28 mouse cellular contexts compared by ENCODE assay signal in the genomic region with DNA sequence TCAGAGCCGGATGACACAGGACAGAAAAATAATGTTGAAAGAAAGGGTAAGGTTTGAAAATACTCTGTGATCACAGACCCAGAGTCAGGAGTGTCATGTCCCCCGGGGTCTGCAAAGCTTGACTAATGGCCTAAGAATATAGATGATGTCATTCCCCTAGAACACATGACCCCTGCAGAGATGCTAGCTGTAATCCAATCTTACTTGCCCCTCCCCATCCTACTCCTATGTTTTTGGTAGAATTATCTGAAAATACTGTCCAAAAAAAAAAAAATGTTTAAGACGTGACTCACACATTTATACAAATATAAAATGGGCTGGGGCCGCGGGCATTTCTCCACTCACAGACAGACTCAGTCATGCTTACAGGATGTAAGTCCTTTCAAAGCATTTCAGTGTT.
A peak's percentile ranks its signal among the peaks of the same experiment; 100 is the strongest.
DNase-seq lines count a peak whose midpoint lies in the region; ATAC-seq and TF ChIP-seq lines count a peak whose summit lies in the region.
"Had no signal": no experiment of that assay in that cellular context is flagged by ENCODE, and none has a peak within 500 bp of the region (broad histone marks: within the 10 kb centered on the region; RNA-seq: fewer than 3 reads in every experiment).

No protein-coding gene starts in this region.

- H3K9me3 ChIP-seq in hindbrain, embryonic 11.5 days (ENCODE audit: control insufficient read depth, low read length): no peaks in the 10 kb centered on the region
- H3K9me3 ChIP-seq in hindbrain, postnatal 0 days (ENCODE audit: low read length): no peaks in the 10 kb centered on the region
- H3K9me3 ChIP-seq: forebrain, embryonic 13.5 days; G1E; hindbrain, embryonic 15.5 days; intestine, embryonic 15.5 days; liver, embryonic 13.5 days; neural tube, embryonic 13.5 days had no signal

- H3K4me2 ChIP-seq in hindbrain, embryonic 11.5 days (replicated peaks; ENCODE audit: low read depth, low read length): no peak overlapping the region
- H3K4me2 ChIP-seq in hindbrain, postnatal 0 days (ENCODE audit: low read depth, low read length): no peak overlapping the region
- H3K4me2 ChIP-seq in myocyte (ENCODE audit: low read depth): peak overlapping the region; percentile 16
- H3K4me2 ChIP-seq: forebrain, embryonic 13.5 days; heart, embryonic 11.5 days; hindbrain, embryonic 15.5 days; intestine, embryonic 15.5 days; liver, embryonic 13.5 days; lung, embryonic 14.5 days; neural tube, embryonic 13.5 days had no signal

- H3K4me3 ChIP-seq in hindbrain, embryonic 11.5 days (ENCODE audit: low read depth, low read length): no peak overlapping the region
- no peak overlapping the region for H3K4me3 ChIP-seq in hindbrain, postnatal 0 days (ENCODE audit: low read length)
- H3K4me3 ChIP-seq in myocyte: no peak overlapping the region
- H3K4me3 ChIP-seq: erythroblast, embryonic 14.5 days; forebrain, embryonic 13.5 days; gastrocnemius, adult 2 months; hindbrain, embryonic 15.5 days; intestine, embryonic 15.5 days; liver, embryonic 13.5 days; megakaryocyte, embryonic 14.5 days; neural tube, embryonic 13.5 days had no signal

- 70% methylated on average over 5 of the region's 5 CpGs for WGBS in hindbrain, embryonic 11.5 days
- WGBS in hindbrain, postnatal 0 days: 77% methylated on average over 5 of the region's 5 CpGs

- no peak overlapping the region for H3ac ChIP-seq in myocyte (ENCODE audit: control insufficient read depth, insufficient read length)

- peak; percentile 52 for DNase-seq in embryo, embryonic 11 days
- no peak for DNase-seq in embryo, embryonic 9.5 days (ENCODE audit: extremely low spot score)
- DNase-seq in hindbrain, embryonic 11.5 days (ENCODE audit: low spot score): no peak
- no peak for DNase-seq in hindbrain, postnatal 0 days (ENCODE audit: low spot score)
- DNase-seq in MN1 (ENCODE audit: low spot score): peak; percentile 71
- DNase-seq in thymus, postnatal 4 days: no peak
- DNase-seq: adrenal gland, postnatal 14 days; cerebellum, adult 2 months; cerebellum, postnatal 36 days; gastrocnemius, adult 2 months; heart, postnatal 36 days; layer of hippocampus, adult 9-11 months; liver, embryonic 13.5 days; lung, embryonic 14.5 days; lung, postnatal 36 days; midbrain, embryonic 14.5 days; retina, postnatal 1 day; right cerebral cortex, postnatal 4 days; thymus, postnatal 25 days had no signal

- 0 out of 2 replicates have a peak, but pooled peaks have one; percentile 40 for ATAC-seq in hindbrain, embryonic 11.5 days (ENCODE audit: low FRiP score)
- ATAC-seq in hindbrain, postnatal 0 days: no peak
- ATAC-seq: forebrain, embryonic 13.5 days; intestine, embryonic 15.5 days had no signal

- H3K79me2 ChIP-seq in myocyte (ENCODE audit: control insufficient read depth, insufficient read depth): no peaks in the 10 kb centered on the region

- no peaks in the 10 kb centered on the region for H3K27me3 ChIP-seq in hindbrain, embryonic 11.5 days (ENCODE audit: control insufficient read depth, insufficient read depth, low read length)
- no peaks in the 10 kb centered on the region for H3K27me3 ChIP-seq in hindbrain, postnatal 0 days (ENCODE audit: insufficient read depth, low read length)
- no peaks in the 10 kb centered on the region for H3K27me3 ChIP-seq in myocyte (ENCODE audit: control insufficient read depth, insufficient read depth, insufficient read length)
- H3K27me3 ChIP-seq: forebrain, embryonic 13.5 days; hindbrain, embryonic 15.5 days; intestine, embryonic 15.5 days; liver, embryonic 13.5 days; neural tube, embryonic 13.5 days had no signal

- no peak overlapping the region for H3K9ac ChIP-seq in hindbrain, embryonic 11.5 days (ENCODE audit: low read depth, low read length)
- H3K9ac ChIP-seq in hindbrain, postnatal 0 days (replicated peaks; ENCODE audit: low read length): no peak overlapping the region
- H3K9ac ChIP-seq: forebrain, embryonic 13.5 days; hindbrain, embryonic 15.5 days; intestine, embryonic 15.5 days; liver, embryonic 13.5 days; lung, embryonic 14.5 days; neural tube, embryonic 13.5 days had no signal

- no peak for TF ChIP-seq POLR2A in myocyte (IDR thresholded peaks at IDR 0.05; ENCODE audit: insufficient read length, low read depth)

- no peaks in the 10 kb centered on the region for H3K36me3 ChIP-seq in hindbrain, embryonic 11.5 days (ENCODE audit: control insufficient read depth, insufficient read depth, low read length)
- H3K36me3 ChIP-seq in hindbrain, postnatal 0 days (ENCODE audit: insufficient read depth, low read length): no peaks in the 10 kb centered on the region
- no peaks in the 10 kb centered on the region for H3K36me3 ChIP-seq in myocyte (ENCODE audit: control insufficient read depth, insufficient read depth)
- H3K36me3 ChIP-seq: G1E; hindbrain, embryonic 15.5 days; intestine, embryonic 15.5 days; liver, embryonic 13.5 days; neural tube, embryonic 13.5 days had no signal

- TF ChIP-seq CTCF in hindbrain, postnatal 0 days (IDR thresholded peaks at IDR 0.05; ENCODE audit: low read depth): no peak

- H3K4me1 ChIP-seq in hindbrain, embryonic 11.5 days (replicated peaks; ENCODE audit: control insufficient read depth, insufficient read depth, low read length): no peaks in the 10 kb centered on the region
- no peaks in the 10 kb centered on the region for H3K4me1 ChIP-seq in hindbrain, postnatal 0 days (ENCODE audit: insufficient read depth, low read length)
- H3K4me1 ChIP-seq: forebrain, embryonic 13.5 days; hindbrain, embryonic 15.5 days; intestine, embryonic 15.5 days; liver, embryonic 13.5 days; megakaryocyte, embryonic 14.5 days; neural tube, embryonic 13.5 days had no signal

- H3K27ac ChIP-seq in hindbrain, embryonic 11.5 days (ENCODE audit: low read depth, low read length): no peak overlapping the region
- H3K27ac ChIP-seq in hindbrain, postnatal 0 days: no peak overlapping the region
- H3K27ac ChIP-seq: forebrain, embryonic 13.5 days; gastrocnemius, adult 2 months; hindbrain, embryonic 15.5 days; intestine, embryonic 15.5 days; liver, embryonic 13.5 days; neural tube, embryonic 13.5 days had no signal

TF ChIP-seq in myocyte, 11 proteins besides CTCF, POLR2A, EP300 and RAD21:
- no peak for TF ChIP-seq TCF12 (IDR thresholded peaks at IDR 0.05; ENCODE audit: insufficient read depth, poor library complexity, severe bottlenecking)
- peak; percentile 3; the same call in 1 of the 2 replicates for TF ChIP-seq CEBPB (IDR thresholded peaks at IDR 0.05; ENCODE audit: insufficient read depth, poor library complexity, severe bottlenecking)
- TF ChIP-seq MAX (IDR thresholded peaks at IDR 0.05; ENCODE audit: low read depth): no peak
- peak; percentile 83 for TF ChIP-seq USF1 (IDR thresholded peaks at IDR 0.05; ENCODE audit: low read depth)

Comparison
In these comparisons a context has a peak if more than half of its experiments do, and no peak if none do; other contexts are left out.
1. DNase-seq: peak in embryo, embryonic 11 days (single experiment) and MN1 (single experiment); none in embryo, embryonic 9.5 days (single experiment), hindbrain, embryonic 11.5 days (single experiment), hindbrain, postnatal 0 days (single experiment) and thymus, postnatal 4 days (single experiment).